Mouse (Mus musculus) heart, embryonic 10.5 days (tissue): ENCODE data around the gene Scn4a. TPM values are rescaled to one million over a fixed set of nuclear protein-coding genes. Genes with fewer than 3 reads are reported as not detected.
A peak's percentile ranks its signal among the peaks of the same experiment; 100 is the strongest.
"Not testable (repeated sequence)": the region's sequence is repeated elsewhere in the genome, so short reads cannot be mapped to it uniquely, and the experiment has no call there.

ENCODE experiments used
- DNase-seq: peaks from one replicate; pipeline ENCODE4 v3.0.0-alpha.2; 2017; ENCODE audit warnings: low spot score
- H3K27ac ChIP-seq: fragments of 300-500 bp; sonication (generic); 2 replicates; pipeline ENCODE4 v1.5.1; 2016; ENCODE audit warnings: mild to moderate bottlenecking
- H3K27me3 ChIP-seq: fragments of 300-500 bp; sonication (generic); 2 replicates; pipeline ENCODE4 v1.6.1; 2016; ENCODE audit warnings: mild to moderate bottlenecking; ENCODE audit not compliant: poor library complexity, insufficient read depth, severe bottlenecking
- H3K36me3 ChIP-seq: fragments of 300-500 bp; sonication (generic); 2 replicates; pipeline ENCODE4 v1.6.1; 2016; ENCODE audit warnings: mild to moderate bottlenecking, moderate library complexity
- H3K4me1 ChIP-seq: fragments of 300-500 bp; sonication (generic); 2 replicates; pipeline ENCODE4 v1.6.1; 2016; ENCODE audit warnings: mild to moderate bottlenecking
- H3K4me3 ChIP-seq: fragments of 300-500 bp; sonication (generic); 2 replicates; pipeline ENCODE4 v1.5.1; 2016; ENCODE audit warnings: mild to moderate bottlenecking, moderate library complexity
- H3K9me3 ChIP-seq: fragments of 300-500 bp; sonication (generic); 2 replicates; pipeline ENCODE4 v1.6.1; 2016; ENCODE audit warnings: mild to moderate bottlenecking, moderate library complexity
- WGBS: fragments of 180-500 bp; shearing (Covaris S2); methylation state at CpG from one replicate; pipeline ENCODE4 v1.1.7; 2016; 5-methylcytosine and 5-hydroxymethylcytosine counted together
- polyA plus RNA-seq: library from polyadenylated mRNA; unstranded; fragments of >200 nt; fragmentation: Nextera tagmentation; extraction: Ambion mirVana; gene quantifications from 2 replicates; pipeline ENCODE4 v1.2.1, GENCODE M21; 2016

The Scn4a gene
- polyA plus RNA-seq, 1 experiment from 2014 or later, result 0.20 TPM

GRCm38 (mm10) chr11:106354181-106354580, 1.1 kb upstream of the Scn4a start:
- Histone ChIP-seq H3K27ac (no peak overlapping the region), H3K4me3 (no peak overlapping the region)
- 71% methylated on average over 1 of the region's 1 CpGs for whole genome bisulfite sequencing

GRCm38 (mm10) chr11:106351941-106352340, 1.1 kb downstream of the Scn4a start:
- Histone ChIP-seq H3K4me1 (peaks cover 26% of the 10 kb centered on the region), H3K4me3 (no peak overlapping the region), H3K27me3 (no peaks in the 10 kb centered on the region), H3K27ac (no peak overlapping the region), H3K9me3 (no peaks in the 10 kb centered on the region), H3K36me3 (no peaks in the 10 kb centered on the region)
- 54% methylated on average over 4 of the region's 4 CpGs for WGBS
- no peak for DNase-seq

More at GRCm38 (mm10) chr11:106354181-106354580, 1.1 kb upstream of the Scn4a start:
- H3K27me3 ChIP-seq, result no peaks in the 10 kb centered on the region
- no peaks in the 10 kb centered on the region for H3K36me3 ChIP-seq
- no peaks in the 10 kb centered on the region for H3K9me3 ChIP-seq
- H3K4me1 ChIP-seq, result peaks cover 25% of the 10 kb centered on the region
- DNase-seq, result no peak

- H3K4me1 ChIP-seq, result peaks cover 26% of the 10 kb centered on the region
- H3K27me3 ChIP-seq, result no peaks in the 10 kb centered on the region
- no peaks in the 10 kb centered on the region for H3K9me3 ChIP-seq
- 53% methylated on average over 3 of the region's 3 CpGs for WGBS
- no peak overlapping the region for H3K4me3 ChIP-seq
- H3K36me3 ChIP-seq, result no peaks in the 10 kb centered on the region
- no peak for DNase-seq
- no peak overlapping the region for H3K27ac ChIP-seq
Measured at GRCm38 (mm10) chr11:106351253-106351652, 1.8 kb downstream of the Scn4a start.

GRCm38 (mm10) chr11:106350853-106351252, 2.2 kb downstream of the Scn4a start:
- Histone ChIP-seq H3K27me3 (no peaks in the 10 kb centered on the region), H3K4me1 (peaks cover 25% of the 10 kb centered on the region), H3K9me3 (no peaks in the 10 kb centered on the region), H3K36me3 (no peaks in the 10 kb centered on the region), H3K4me3 (no peak overlapping the region), H3K27ac (no peak overlapping the region)
- DNase-seq, result no peak
- WGBS, result 57% methylated on average over 5 of the region's 5 CpGs

GRCm38 (mm10) chr11:106349772-106350171, 3.3 kb downstream of the Scn4a start:
- Histone ChIP-seq H3K36me3 (no peaks in the 10 kb centered on the region), H3K27me3 (no peaks in the 10 kb centered on the region), H3K4me3 (no peak overlapping the region), H3K9me3 (no peaks in the 10 kb centered on the region), H3K27ac (no peak overlapping the region), H3K4me1 (peaks cover 17% of the 10 kb centered on the region)
- DNase-seq, result no peak
- 72% methylated on average over 6 of the region's 6 CpGs for WGBS

- DNase-seq, result no peak
- H3K36me3 ChIP-seq, result no peaks in the 10 kb centered on the region
- no peaks in the 10 kb centered on the region for H3K9me3 ChIP-seq
- 58% methylated on average over 6 of the region's 6 CpGs for WGBS
- no peak overlapping the region for H3K4me3 ChIP-seq
- H3K4me1 ChIP-seq, result peaks cover 17% of the 10 kb centered on the region
- no peak overlapping the region for H3K27ac ChIP-seq
- no peaks in the 10 kb centered on the region for H3K27me3 ChIP-seq
Measured at GRCm38 (mm10) chr11:106344910-106345309, 8.2 kb downstream of the Scn4a start.

GRCm38 (mm10) chr11:106340990-106341520, 12.0 kb downstream of the Scn4a start:
- WGBS, result 72% methylated on average over 9 of the region's 9 CpGs
- H3K27me3 ChIP-seq, result 0 out of 2 replicates have a peak, but pooled peaks cover 7% of the 10 kb centered on the region
- DNase-seq, result no peak

GRCm38 (mm10) chr11:106339323-106339722, 13.8 kb downstream of the Scn4a start:
- not testable (repeated sequence) for H3K4me3 ChIP-seq, DNase-seq, H3K27ac ChIP-seq, H3K27me3 ChIP-seq, H3K36me3 ChIP-seq, H3K9me3 ChIP-seq
- H3K4me1 ChIP-seq, result peaks cover 26% of the 10 kb centered on the region
- WGBS, result 83% methylated on average over 4 of the region's 4 CpGs

More at GRCm38 (mm10) chr11:106340990-106341520, 12.0 kb downstream of the Scn4a start:
- no peak overlapping the region for H3K4me3 ChIP-seq
- no peaks in the 10 kb centered on the region for H3K36me3 ChIP-seq
- H3K4me1 ChIP-seq, result peaks cover 25% of the 10 kb centered on the region
- H3K27ac ChIP-seq, result 0 out of 2 replicates have a peak overlapping the region, but pooled peaks have one; percentile 56
- H3K9me3 ChIP-seq, result no peaks in the 10 kb centered on the region

- H3K36me3 ChIP-seq, result no peaks in the 10 kb centered on the region
- DNase-seq, result no peak
- no peaks in the 10 kb centered on the region for H3K9me3 ChIP-seq
- H3K27me3 ChIP-seq, result 0 out of 2 replicates have a peak, but pooled peaks cover 7% of the 10 kb centered on the region
- no peak overlapping the region for H3K4me3 ChIP-seq
- H3K4me1 ChIP-seq, result peaks cover 30% of the 10 kb centered on the region
- no peak overlapping the region; the same call in 1 of the 2 replicates for H3K27ac ChIP-seq
- 74% methylated on average over 7 of the region's 7 CpGs for WGBS
Measured at GRCm38 (mm10) chr11:106338870-106339269, 14.2 kb downstream of the Scn4a start.

- 72% methylated on average over 5 of the region's 5 CpGs for WGBS
- H3K4me3 ChIP-seq, result no peak overlapping the region
- no peaks in the 10 kb centered on the region for H3K36me3 ChIP-seq
- H3K9me3 ChIP-seq, result no peaks in the 10 kb centered on the region
- no peak overlapping the region for H3K27ac ChIP-seq
- H3K4me1 ChIP-seq, result peaks cover 33% of the 10 kb centered on the region
- DNase-seq, result no peak
- H3K27me3 ChIP-seq, result 0 out of 2 replicates have a peak, but pooled peaks cover 7% of the 10 kb centered on the region
Measured at GRCm38 (mm10) chr11:106338029-106338428, 15.1 kb downstream of the Scn4a start.

GRCm38 (mm10) chr11:106334066-106334465, 19.0 kb downstream of the Scn4a start:
- WGBS, result 3% methylated on average over 2 of the region's 2 CpGs
- Histone ChIP-seq H3K4me3 (no peak overlapping the region), H3K27me3 (0 out of 2 replicates have a peak, but pooled peaks cover 7% of the 10 kb centered on the region), H3K36me3 (no peaks in the 10 kb centered on the region), H3K4me1 (peaks cover 42% of the 10 kb centered on the region), H3K27ac (peak overlapping the region; percentile 5; the same call in 1 of the 2 replicates), H3K9me3 (no peaks in the 10 kb centered on the region)
- DNase-seq, result no peak

- 46% methylated on average over 4 of the region's 4 CpGs for WGBS
- Histone ChIP-seq H3K27me3 (no peaks in the 10 kb centered on the region), H3K27ac (peak overlapping the region; percentile 71), H3K9me3 (no peaks in the 10 kb centered on the region), H3K4me1 (peaks cover 48% of the 10 kb centered on the region), H3K4me3 (peak overlapping the region; percentile 12; the same call in 1 of the 2 replicates), H3K36me3 (no peaks in the 10 kb centered on the region)
- no peak for DNase-seq
Measured at GRCm38 (mm10) chr11:106332458-106332857, 20.6 kb downstream of the Scn4a start.

GRCm38 (mm10) chr11:106329682-106330081, 23.4 kb downstream of the Scn4a start:
- no peaks in the 10 kb centered on the region for H3K36me3 ChIP-seq
- H3K27me3 ChIP-seq, result no peaks in the 10 kb centered on the region
- H3K4me3 ChIP-seq, result no peak overlapping the region
- no peaks in the 10 kb centered on the region for H3K9me3 ChIP-seq
- H3K27ac ChIP-seq, result peak overlapping the region; percentile 82
- H3K4me1 ChIP-seq, result peaks cover 70% of the 10 kb centered on the region
- 53% methylated on average over 7 of the region's 7 CpGs for WGBS
- no peak for DNase-seq

- H3K27me3 ChIP-seq, result no peaks in the 10 kb centered on the region
- peak overlapping the region; percentile 82 for H3K27ac ChIP-seq
- no peak for DNase-seq
- 23% methylated on average over 6 of the region's 6 CpGs for WGBS
- no peaks in the 10 kb centered on the region for H3K9me3 ChIP-seq
- H3K36me3 ChIP-seq, result no peaks in the 10 kb centered on the region
- H3K4me3 ChIP-seq, result peak overlapping the region; percentile 32; the same call in 1 of the 2 replicates
- peaks cover 70% of the 10 kb centered on the region for H3K4me1 ChIP-seq
Measured at GRCm38 (mm10) chr11:106329128-106329527, 24.0 kb downstream of the Scn4a start.
